Mouse (Mus musculus) heart, embryonic 14.5 days (tissue): ENCODE measurements at regions not wholly inside any gene's neighbourhood (a gene's known extent, or its start where the extent isn't known, plus 50 kb on each side); places are given as distances from the start of the nearest gene placed in this dataset.

Source experiments
- ATAC-seq: fragments of 200-750 bp; cut with Nextera tagmentation; 2 replicates; pipeline ENCODE4 v1.8.0; 2017; ENCODE audit warnings: low read depth, moderate TSS enrichment; ENCODE audit not compliant: insufficient number of reproducible peaks, insufficient read depth, low FRiP score
- H3K27ac ChIP-seq, 2 experiments: fragments of 200-500 bp in 1 of 2; fragments of 300-500 bp in 1 of 2; sonication (generic) in 1 of 2; replicated peaks in 1 of 2; 2 replicates each; pipeline ENCODE4 v1.5.1; 2012 to 2014; ENCODE audit warnings: low read depth in 2 of 2, low read length in 2 of 2, control low read depth in 1 of 2, mild to moderate bottlenecking in 1 of 2, mixed read lengths in 1 of 2; ENCODE audit not compliant: control insufficient read depth in 1 of 2, insufficient read depth in 1 of 2
- H3K27me3 ChIP-seq: fragments of 300-500 bp; sonication (generic); 2 replicates; pipeline ENCODE4 v1.6.1; 2014; ENCODE audit warnings: mild to moderate bottlenecking, low read length, control low read depth; ENCODE audit not compliant: control insufficient read depth, insufficient read depth
- H3K36me3 ChIP-seq: fragments of 300-500 bp; sonication (generic); 2 replicates; pipeline ENCODE4 v1.6.1; 2014; ENCODE audit warnings: mild to moderate bottlenecking, control low read depth, low read length, mixed read lengths; ENCODE audit not compliant: control insufficient read depth, insufficient read depth
- H3K4me1 ChIP-seq, 2 experiments: fragments of 200-500 bp in 1 of 2; fragments of 300-500 bp in 1 of 2; sonication (generic) in 1 of 2; 2 replicates each; pipeline ENCODE4 v1.6.1; 2012 to 2014; ENCODE audit warnings: low read length in 2 of 2, control low read depth in 1 of 2, mixed read lengths in 1 of 2; ENCODE audit not compliant: control insufficient read depth in 2 of 2, insufficient read depth in 2 of 2
- H3K4me2 ChIP-seq: fragments of 300-500 bp; sonication (generic); 2 replicates; pipeline ENCODE4 v1.6.1; 2014; ENCODE audit warnings: mild to moderate bottlenecking, low read length
- H3K4me3 ChIP-seq, 2 experiments: fragments of 200-500 bp in 1 of 2; fragments of 300-500 bp in 1 of 2; sonication (generic) in 1 of 2; 2 replicates each; pipeline ENCODE4 v1.5.1; 2012 to 2014; ENCODE audit warnings: low read length in 2 of 2, mild to moderate bottlenecking in 2 of 2, control low read depth in 1 of 2, low read depth in 1 of 2, moderate library complexity in 1 of 2; ENCODE audit not compliant: control insufficient read depth in 1 of 2, insufficient read depth in 1 of 2
- H3K9ac ChIP-seq: fragments of 300-500 bp; sonication (generic); 2 replicates; pipeline ENCODE4 v1.6.1; 2014; ENCODE audit warnings: mild to moderate bottlenecking, low read length
- H3K9me3 ChIP-seq: fragments of 300-500 bp; sonication (generic); 2 replicates; pipeline ENCODE4 v1.6.1; 2016; ENCODE audit warnings: low read length, control low read depth; ENCODE audit not compliant: control insufficient read depth
- WGBS: fragments of 180-500 bp; shearing (Covaris S2); extraction: QIAGEN DNeasy Blood & Tissue Kit; methylation state at CpG from one replicate; pipeline ENCODE4 v1.1.7; 2014; 5-methylcytosine and 5-hydroxymethylcytosine counted together

DNA sequence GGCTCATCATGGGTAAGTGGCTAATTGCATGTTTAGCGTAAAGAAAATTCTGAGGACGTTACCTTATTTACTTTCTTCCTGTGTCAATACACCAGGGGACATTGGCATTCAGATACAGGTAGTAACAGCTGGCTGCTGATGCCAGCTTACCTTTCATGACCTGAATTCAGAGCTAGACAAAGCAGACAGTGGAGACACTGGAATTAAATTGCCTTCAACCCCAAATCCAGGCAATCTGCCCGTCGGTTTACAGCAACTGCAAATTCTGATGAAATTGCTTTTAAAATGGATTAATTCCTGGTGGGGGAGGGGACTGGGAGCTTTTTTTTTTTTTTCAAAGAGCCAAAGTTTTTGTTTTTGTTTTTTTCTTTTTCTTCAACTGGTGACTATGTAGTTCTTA, 353.0 kb upstream of the Arid1b start:
- H3K4me2 ChIP-seq: no peak overlapping the region
- H3K4me1 ChIP-seq: peaks cover 0 to 4% of the 10 kb centered on the region in 2 experiments; a peak in 2 of 4 replicates
- H3K27me3 ChIP-seq: no peaks in the 10 kb centered on the region
- H3K9ac ChIP-seq: no peak overlapping the region
- 0 out of 2 replicates have a peak, but pooled peaks cover 4% of the 10 kb centered on the region for H3K9me3 ChIP-seq
- no peak for ATAC-seq
- H3K4me3 ChIP-seq: no peak overlapping the region
- WGBS: 72% methylated on average over 4 of the region's 4 CpGs
- no peaks in the 10 kb centered on the region for H3K36me3 ChIP-seq
- no peak overlapping the region for H3K27ac ChIP-seq

DNA sequence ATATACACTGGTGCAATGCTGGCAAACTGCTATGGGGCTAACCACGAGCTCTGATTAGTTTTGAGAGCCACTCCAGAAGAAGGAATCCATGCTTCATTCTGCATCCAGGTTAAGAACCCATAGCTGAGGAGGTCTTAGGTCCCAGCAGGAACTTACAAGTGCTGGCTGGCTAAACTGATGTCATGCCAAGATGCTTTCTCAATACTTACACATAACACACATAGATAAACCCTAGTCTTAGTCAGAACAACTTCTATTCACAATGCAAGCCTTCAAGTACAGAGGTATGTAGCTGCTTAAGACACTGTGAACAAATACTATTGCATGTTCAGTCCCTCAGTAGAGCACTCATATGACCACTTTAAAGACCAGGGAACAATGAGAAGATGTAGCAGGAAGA, 352.1 kb upstream of the Arid1b start:
- Histone ChIP-seq H3K9ac (no peak overlapping the region), H3K4me2 (no peak overlapping the region), H3K4me1 (no peaks in the 10 kb centered on the region), H3K27ac (no peak overlapping the region), H3K27me3 (no peaks in the 10 kb centered on the region), H3K36me3 (no peaks in the 10 kb centered on the region), H3K4me3 (no peak overlapping the region), H3K9me3 (0 out of 2 replicates have a peak, but pooled peaks cover 4% of the 10 kb centered on the region)
- 71% methylated on average over 1 of the region's 1 CpGs for WGBS
- no peak for ATAC-seq

DNA sequence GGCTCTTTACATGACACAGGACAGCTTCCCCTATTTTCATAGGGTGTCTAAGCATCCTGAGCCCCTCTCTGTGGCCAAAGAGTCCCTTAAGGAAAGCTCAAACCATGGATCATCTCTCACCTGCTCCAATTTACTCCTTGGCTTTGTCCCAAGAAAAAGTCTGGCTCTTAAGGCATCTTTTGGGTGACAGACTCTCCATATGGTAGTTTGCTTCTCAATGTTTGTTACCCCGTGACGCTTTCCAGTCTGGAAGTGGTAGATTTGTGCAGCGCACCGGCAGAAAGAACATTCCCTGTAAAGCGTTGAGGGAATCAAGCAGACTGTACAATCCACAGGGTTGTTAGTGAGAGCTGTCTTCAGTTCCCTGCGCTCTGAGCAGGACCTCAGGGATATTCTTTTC, 350.8 kb upstream of the Arid1b start:
- H3K36me3 ChIP-seq: no peaks in the 10 kb centered on the region
- WGBS: 80% methylated on average over 6 of the region's 6 CpGs
- ATAC-seq: no peak
- no peak overlapping the region for H3K27ac ChIP-seq
- H3K4me2 ChIP-seq: no peak overlapping the region
- H3K9me3 ChIP-seq: 0 out of 2 replicates have a peak, but pooled peaks cover 4% of the 10 kb centered on the region
- H3K4me1 ChIP-seq: no peaks in the 10 kb centered on the region
- no peak overlapping the region for H3K4me3 ChIP-seq
- no peaks in the 10 kb centered on the region for H3K27me3 ChIP-seq
- H3K9ac ChIP-seq: no peak overlapping the region

DNA sequence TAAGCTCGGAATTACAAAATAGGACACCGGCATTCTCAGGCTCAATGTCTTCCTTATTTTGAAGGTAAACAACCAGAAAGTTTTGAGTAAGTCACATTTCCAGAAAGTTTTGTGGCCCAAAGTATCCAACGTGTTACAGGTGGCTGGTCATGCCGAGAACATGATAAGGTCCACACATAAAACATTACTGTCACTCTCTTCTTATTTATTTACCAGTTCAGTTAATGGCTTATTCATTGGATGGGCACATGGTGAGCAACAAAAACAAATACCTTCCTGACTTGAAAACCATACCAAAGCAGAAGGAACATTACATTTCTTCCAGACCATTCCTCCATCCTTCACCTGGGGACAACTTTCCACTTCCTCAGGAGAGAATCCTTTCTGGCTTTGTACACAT, 345.5 kb upstream of the Arid1b start:
- ATAC-seq: no peak

DNA sequence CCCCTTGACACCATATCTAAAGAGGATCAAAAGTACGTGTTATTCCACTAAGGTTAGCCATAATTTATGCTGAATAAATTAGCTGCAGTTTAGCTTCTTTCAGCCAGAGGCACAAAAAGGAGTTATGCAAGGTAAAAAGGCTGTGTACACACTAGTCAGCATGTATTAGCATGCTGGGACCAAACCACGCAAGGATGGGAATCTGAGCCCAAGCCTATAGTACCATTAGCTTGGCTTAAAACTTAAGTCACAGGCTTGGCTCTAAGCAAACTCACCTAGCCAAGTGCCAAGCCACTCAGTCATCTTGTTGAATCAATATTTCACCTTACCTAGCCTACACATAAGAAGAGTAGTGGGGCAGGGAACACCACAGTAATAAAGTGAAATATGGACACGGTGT, 339.9 kb upstream of the Arid1b start:
- Histone ChIP-seq H3K27ac (no peak overlapping the region), H3K36me3 (no peaks in the 10 kb centered on the region), H3K27me3 (no peaks in the 10 kb centered on the region), H3K9me3 (no peaks in the 10 kb centered on the region), H3K9ac (no peak overlapping the region), H3K4me2 (no peak overlapping the region), H3K4me3 (no peak overlapping the region), H3K4me1 (no peaks in the 10 kb centered on the region)
- no peak for ATAC-seq
- 86% methylated on average over 3 of the region's 3 CpGs for WGBS

More for the DNA sequence above, 345.5 kb upstream of the Arid1b start:
- H3K4me1 ChIP-seq: no peaks in the 10 kb centered on the region
- no peaks in the 10 kb centered on the region for H3K9me3 ChIP-seq
- H3K36me3 ChIP-seq: no peaks in the 10 kb centered on the region
- WGBS: 89% methylated on average over 4 of the region's 4 CpGs
- no peaks in the 10 kb centered on the region for H3K27me3 ChIP-seq
- H3K9ac ChIP-seq: no peak overlapping the region
- no peak overlapping the region for H3K4me3 ChIP-seq
- H3K27ac ChIP-seq: no peak overlapping the region
- no peak overlapping the region for H3K4me2 ChIP-seq

DNA sequence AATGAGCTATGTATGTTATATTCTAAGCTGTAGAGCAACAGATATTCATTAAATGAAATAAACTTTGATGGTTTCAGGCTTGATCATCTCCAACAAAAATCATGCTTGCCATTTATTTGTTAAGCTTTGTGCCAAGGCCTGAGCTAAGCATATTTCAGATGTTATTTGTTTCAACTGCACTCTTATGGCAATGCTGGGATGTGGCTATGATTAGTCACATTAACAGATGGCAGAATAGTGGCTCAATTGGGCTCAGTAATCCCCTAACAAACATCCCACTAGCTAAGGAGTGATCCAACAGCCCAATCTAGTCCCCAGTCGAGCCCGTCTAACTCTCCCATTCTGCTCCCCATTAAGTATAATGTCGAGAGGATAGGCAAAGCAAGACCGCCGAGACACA, 332.1 kb upstream of the Arid1b start:
- Histone ChIP-seq H3K27me3 (no peaks in the 10 kb centered on the region), H3K4me3 (no peak overlapping the region), H3K27ac (no peak overlapping the region), H3K4me2 (no peak overlapping the region), H3K4me1 (no peaks in the 10 kb centered on the region), H3K36me3 (no peaks in the 10 kb centered on the region), H3K9ac (no peak overlapping the region), H3K9me3 (no peaks in the 10 kb centered on the region)
- 81% methylated on average over 5 of the region's 5 CpGs for WGBS
- ATAC-seq: no peak

DNA sequence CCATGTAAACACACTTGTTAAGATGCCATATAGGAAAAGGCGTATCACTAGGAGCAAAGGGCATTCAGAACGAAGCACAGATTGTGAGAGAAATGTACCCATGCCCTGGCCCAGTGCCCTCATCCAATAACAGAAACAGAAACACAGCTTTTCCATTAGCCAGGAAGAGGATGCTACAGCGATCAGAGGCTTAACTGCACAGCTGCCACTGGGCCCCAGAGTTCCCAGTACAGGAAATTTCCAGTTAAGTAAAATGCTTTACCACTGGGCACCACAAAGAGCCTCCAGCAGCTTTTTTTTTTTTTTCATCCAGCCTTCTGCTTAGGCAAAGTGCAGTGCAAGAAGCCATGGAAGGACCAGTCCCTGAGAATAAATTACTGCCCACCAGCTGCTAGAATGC, 325.6 kb upstream of the Arid1b start:
- WGBS: 68% methylated on average over 3 of the region's 3 CpGs
- Histone ChIP-seq H3K4me3 (no peak overlapping the region), H3K9me3 (no peaks in the 10 kb centered on the region), H3K9ac (no peak overlapping the region), H3K4me2 (no peak overlapping the region), H3K36me3 (no peaks in the 10 kb centered on the region), H3K27me3 (no peaks in the 10 kb centered on the region), H3K4me1 (no peaks in the 10 kb centered on the region), H3K27ac (no peak overlapping the region)
- no peak for ATAC-seq

DNA sequence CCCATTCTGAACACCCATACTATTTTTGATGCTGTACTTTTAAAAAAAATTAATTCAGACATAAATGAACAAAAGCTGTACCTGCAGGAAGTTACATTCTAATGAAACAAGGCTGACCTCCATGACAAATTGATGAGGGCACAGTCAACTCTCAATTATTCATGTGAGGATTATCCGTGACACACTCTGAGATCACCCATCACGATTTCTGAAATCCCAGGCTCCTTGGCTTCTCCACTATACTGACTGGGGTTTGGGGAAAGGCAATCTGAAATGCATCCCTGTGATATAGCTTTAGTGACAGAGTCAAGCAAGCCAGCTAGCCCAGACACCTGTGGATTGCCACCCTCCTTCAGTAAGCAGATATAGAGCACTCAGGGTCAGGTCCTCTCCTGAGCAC, 320.9 kb upstream of the Arid1b start:
- 79% methylated on average over 2 of the region's 2 CpGs for WGBS
- ATAC-seq: no peak
- no peaks in the 10 kb centered on the region for H3K9me3 ChIP-seq
- no peak overlapping the region for H3K9ac ChIP-seq
- no peaks in the 10 kb centered on the region for H3K4me1 ChIP-seq
- no peak overlapping the region for H3K4me3 ChIP-seq
- no peaks in the 10 kb centered on the region for H3K36me3 ChIP-seq
- H3K27ac ChIP-seq: no peak overlapping the region
- H3K4me2 ChIP-seq: no peak overlapping the region
- H3K27me3 ChIP-seq: no peaks in the 10 kb centered on the region
